Mouse (Mus musculus) cerebellum, adult 9-11 months (tissue): ENCODE results near the gene Tlk2.

Experiments
- DNase-seq: peaks from one replicate; pipeline ENCODE4 v3.0.0; 2022

The Tlk2 gene

GRCm38 (mm10) chr11:105164516-105165510, 13.8 kb upstream of the Tlk2 start:
- no peak for DNase-seq

GRCm38 (mm10) chr11:105166780-105167179, 11.8 kb upstream of the Tlk2 start:
- no peak for DNase-seq

- DNase-seq: no peak
Measured at GRCm38 (mm10) chr11:105179523-105179922, 916 bp downstream of the Tlk2 start.

GRCm38 (mm10) chr11:105180471-105181091, 2.0 kb downstream of the Tlk2 start:
- DNase-seq: peak; percentile 67

GRCm38 (mm10) chr11:105181126-105181637, 2.6 kb downstream of the Tlk2 start:
- peak; percentile 88 for DNase-seq

GRCm38 (mm10) chr11:105181689-105182460, 3.3 kb downstream of the Tlk2 start:
- peak; percentile 57 for DNase-seq

GRCm38 (mm10) chr11:105182461-105182855, 3.9 kb downstream of the Tlk2 start:
- no peak for DNase-seq

GRCm38 (mm10) chr11:105184678-105185077, 6.1 kb downstream of the Tlk2 start:
- no peak for DNase-seq

GRCm38 (mm10) chr11:105192186-105192585, 13.6 kb downstream of the Tlk2 start:
- no peak for DNase-seq

- no peak for DNase-seq
Measured at GRCm38 (mm10) chr11:105196893-105197662, 18.5 kb downstream of the Tlk2 start.

GRCm38 (mm10) chr11:105202403-105202802, 23.8 kb downstream of the Tlk2 start:
- DNase-seq: no peak

- no peak for DNase-seq
Measured at GRCm38 (mm10) chr11:105210007-105210406, 31.4 kb downstream of the Tlk2 start.

GRCm38 (mm10) chr11:105214257-105214656, 35.6 kb downstream of the Tlk2 start:
- DNase-seq: no peak

GRCm38 (mm10) chr11:105217771-105218170, 39.2 kb downstream of the Tlk2 start:
- no peak for DNase-seq

- DNase-seq: no peak
Measured at GRCm38 (mm10) chr11:105234501-105234900, 55.9 kb downstream of the Tlk2 start.

GRCm38 (mm10) chr11:105240991-105241390, 62.4 kb downstream of the Tlk2 start:
- no peak for DNase-seq

GRCm38 (mm10) chr11:105246369-105246768, 67.8 kb downstream of the Tlk2 start:
- DNase-seq: no peak

GRCm38 (mm10) chr11:105246785-105247184, 68.2 kb downstream of the Tlk2 start:
- no peak for DNase-seq

GRCm38 (mm10) chr11:105247321-105247720, 68.7 kb downstream of the Tlk2 start:
- no peak for DNase-seq

GRCm38 (mm10) chr11:105259733-105260132, 81.1 kb downstream of the Tlk2 start:
- DNase-seq: no peak

- DNase-seq: no peak
Measured at GRCm38 (mm10) chr11:105261116-105261515, 82.5 kb downstream of the Tlk2 start.
